Mouse (Mus musculus) ES-E14 (cell line): ENCODE measurements around the gene Hipk2.

Experiments
- CHD2 ChIP-seq: IDR thresholded peaks from 2 replicates; pipeline ENCODE4 v1.6.1; 2014; ENCODE audit warnings: mild to moderate bottlenecking, low read depth, low read length, inconsistent platforms
- HCFC1 ChIP-seq: IDR thresholded peaks from 2 replicates; pipeline ENCODE4 v1.6.1; 2012; ENCODE audit warnings: low read length, inconsistent platforms, borderline replicate concordance; ENCODE audit not compliant: insufficient read depth
- MAFK ChIP-seq: IDR thresholded peaks from 2 replicates; pipeline ENCODE4 v1.6.1; 2014; ENCODE audit warnings: mild to moderate bottlenecking, low read depth, low read length, inconsistent platforms; ENCODE audit not compliant: insufficient read depth
- ZC3H11A ChIP-seq: IDR thresholded peaks from 2 replicates; pipeline ENCODE4 v1.6.1; 2012; ENCODE audit warnings: low read depth, mild to moderate bottlenecking, inconsistent platforms, low read length, borderline replicate concordance
- ZNF384 ChIP-seq: IDR thresholded peaks from 2 replicates; pipeline ENCODE4 v1.6.1; 2012; ENCODE audit warnings: low read depth, low read length, inconsistent platforms

GRCm38 (mm10) chr6:38901636-38902035, 25.7 kb upstream of the Hipk2 start:
- no peak for TF ChIP-seq HCFC1
- TF ChIP-seq ZNF384, result no peak
- no peak for TF ChIP-seq CHD2
- TF ChIP-seq MAFK, result no peak
- no peak for TF ChIP-seq ZC3H11A
